Mouse (Mus musculus): ENCODE measurements around the gene Tut7.

DNA sequence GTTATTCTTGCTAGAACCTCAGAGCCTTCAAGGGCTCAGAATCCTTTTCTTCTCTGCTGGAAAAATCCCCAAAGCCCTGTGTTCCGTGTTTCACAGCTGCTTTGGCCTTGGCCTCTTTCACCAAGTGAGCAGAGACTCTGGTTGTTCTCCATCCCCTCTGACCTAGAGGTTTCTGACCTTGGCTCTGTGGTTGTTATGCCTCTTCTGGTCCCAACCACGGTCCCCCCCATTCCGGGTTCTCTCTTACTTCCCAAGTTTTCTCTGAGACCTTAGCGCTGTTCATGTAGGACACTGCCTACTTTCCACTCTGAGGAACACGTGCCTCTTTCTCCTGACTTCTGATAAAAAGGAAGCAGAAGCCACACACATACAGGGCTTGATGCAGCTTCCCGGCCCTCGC is 44.2 kb upstream of the Tut7 start:
- TF ChIP-seq CTCF (IDR thresholded peaks at IDR 0.05; ENCODE audit: borderline replicate concordance, insufficient read depth, low read length) (no peak), POLR2A (IDR thresholded peaks at IDR 0.05; ENCODE audit: low read depth, low read length) (no peak)

All from embryonic fibroblast, embryonic 13.5 days (primary cell).